Mouse (Mus musculus) midbrain, embryonic 12.5 days (tissue): ENCODE results near the gene Cyp2c50. TPM values are rescaled to one million over a fixed set of nuclear protein-coding genes. Genes with fewer than 3 reads are reported as not detected.
"Not testable (repeated sequence)": the region's sequence is repeated elsewhere in the genome, so short reads cannot be mapped to it uniquely, and the experiment has no call there.

Experiments
- ATAC-seq: fragments of 200-750 bp; cut with Nextera tagmentation; 2 replicates; pipeline ENCODE4 v1.8.0; 2017; ENCODE audit warnings: low read depth, moderate TSS enrichment, moderate library complexity; ENCODE audit not compliant: low FRiP score
- H3K27ac ChIP-seq: fragments of 300-500 bp; sonication (generic); replicated peaks from 2 replicates; pipeline ENCODE4 v1.5.1; 2016; ENCODE audit warnings: mild to moderate bottlenecking
- H3K27me3 ChIP-seq: fragments of 300-500 bp; sonication (generic); 2 replicates; pipeline ENCODE4 v1.6.1; 2016; ENCODE audit warnings: mild to moderate bottlenecking
- H3K36me3 ChIP-seq: fragments of 300-500 bp; sonication (generic); 2 replicates; pipeline ENCODE4 v1.6.1; 2016
- H3K4me1 ChIP-seq: fragments of 300-500 bp; sonication (generic); 2 replicates; pipeline ENCODE4 v1.6.1; 2016
- H3K4me2 ChIP-seq: fragments of 300-500 bp; sonication (generic); replicated peaks from 2 replicates; pipeline ENCODE4 v1.6.1; 2016; ENCODE audit warnings: mild to moderate bottlenecking, moderate library complexity
- H3K4me3 ChIP-seq: fragments of 300-500 bp; sonication (generic); 2 replicates; pipeline ENCODE4 v1.5.1; 2016; ENCODE audit warnings: mild to moderate bottlenecking
- H3K9ac ChIP-seq: fragments of 300-500 bp; sonication (generic); replicated peaks from 2 replicates; pipeline ENCODE4 v1.6.1; 2016; ENCODE audit warnings: mild to moderate bottlenecking, moderate library complexity
- H3K9me3 ChIP-seq: fragments of 300-500 bp; sonication (generic); 2 replicates; pipeline ENCODE4 v1.6.1; 2016; ENCODE audit warnings: mild to moderate bottlenecking
- WGBS: fragments of 180-500 bp; shearing (Covaris S2); methylation state at CpG from one replicate; pipeline ENCODE4 v1.1.7; 2016; 5-methylcytosine and 5-hydroxymethylcytosine counted together
- polyA plus RNA-seq: library from polyadenylated mRNA; unstranded; fragments of >200 nt; fragmentation: Nextera tagmentation; extraction: Ambion mirVana; gene quantifications from 2 replicates; pipeline ENCODE4 v1.2.1, GENCODE M21; 2016

The Cyp2c50 gene
- polyA plus RNA-seq = not detected in 2 replicates

DNA sequence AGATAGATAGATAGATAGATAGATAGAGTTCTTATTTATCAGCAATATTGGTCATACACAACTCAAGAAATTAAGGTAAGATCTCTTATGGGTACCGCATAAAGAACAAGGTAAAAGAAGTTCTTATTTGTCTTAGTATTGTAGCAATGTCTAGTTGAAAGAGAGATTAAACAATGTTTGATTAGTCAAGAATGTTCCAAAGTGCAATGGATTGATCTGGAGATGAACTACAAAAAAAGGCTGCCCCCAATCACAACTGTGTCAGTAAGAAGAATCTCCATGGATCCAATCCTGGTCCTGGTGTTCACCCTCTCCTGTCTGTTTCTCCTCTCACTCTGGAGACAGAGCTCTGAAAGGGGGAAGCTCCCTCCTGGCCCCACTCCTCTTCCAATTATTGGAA is at the start of gene Cyp2c50:
Gene Cyp2c50 (plus strand): TSS at position 268 of the 400 bp plus-strand sequence.
- H3K9me3 ChIP-seq, H3K27me3 ChIP-seq, ATAC-seq, H3K36me3 ChIP-seq, H3K4me1 ChIP-seq, H3K9ac ChIP-seq, H3K27ac ChIP-seq, H3K4me2 ChIP-seq, H3K4me3 ChIP-seq: not testable (repeated sequence)
- WGBS = 92% methylated on average over 1 of the region's 1 CpGs

DNA sequence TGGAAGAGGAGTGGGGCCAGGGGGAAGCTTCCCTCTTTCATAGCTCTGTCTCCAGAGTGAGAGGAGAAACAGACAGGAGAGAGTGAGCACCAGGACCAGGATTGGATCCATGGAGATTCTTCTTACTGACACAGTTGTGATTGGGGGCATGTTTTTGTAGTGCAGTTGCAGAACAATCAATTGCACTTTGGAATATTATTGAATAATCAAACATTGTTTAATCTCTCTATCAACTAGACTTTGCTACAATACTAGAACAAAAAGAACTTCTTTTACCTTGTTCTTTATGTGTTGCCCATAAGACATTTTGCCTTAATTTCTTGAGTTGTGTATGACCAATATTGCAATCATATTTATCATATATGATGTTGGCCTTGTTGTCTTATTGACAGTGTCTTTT is 15.8 kb upstream of the Cyp2c50 start, which contains the start of gene Cyp2c54:
Gene Cyp2c54 (minus strand): TSS at position 127 of the 400 bp plus-strand sequence.
- no peaks in the 10 kb centered on the region for H3K36me3 ChIP-seq
- H3K4me1 ChIP-seq = no peaks in the 10 kb centered on the region
- no peak for ATAC-seq
- no peak within 1 kb of the TSS for H3K4me3 ChIP-seq
- H3K4me2 ChIP-seq = no peak within 1 kb of the TSS
- no peak within 1 kb of the TSS for H3K27ac ChIP-seq
- H3K9ac ChIP-seq = no peak within 1 kb of the TSS
- no peaks in the 10 kb centered on the region for H3K27me3 ChIP-seq
- no peaks in the 10 kb centered on the region for H3K9me3 ChIP-seq

DNA sequence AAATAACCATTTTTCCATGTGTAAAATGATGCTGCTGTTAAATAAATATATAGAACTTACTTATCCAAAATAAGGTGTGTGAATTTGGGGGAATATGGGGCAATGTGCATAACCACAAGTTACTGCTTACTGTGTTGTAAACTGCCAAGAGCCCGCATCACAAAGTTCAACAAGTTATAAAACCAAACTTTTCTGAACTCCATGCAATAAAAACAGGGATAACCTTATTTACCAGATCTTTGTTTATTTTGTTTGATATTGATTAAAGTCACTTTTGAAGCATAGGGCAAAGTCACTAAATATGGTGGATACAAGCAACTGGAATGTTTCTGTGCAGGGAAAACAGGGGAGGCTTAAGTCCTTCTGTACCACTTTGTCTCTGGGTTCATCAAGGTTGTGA is 1.1 kb upstream of the Cyp2c50 start:
- no peaks in the 10 kb centered on the region for H3K4me1 ChIP-seq
- 91% methylated on average over 1 of the region's 1 CpGs for WGBS
- H3K9ac ChIP-seq = no peak overlapping the region
- no peak overlapping the region for H3K27ac ChIP-seq
- ATAC-seq = no peak
- no peak overlapping the region for H3K4me2 ChIP-seq
- H3K27me3 ChIP-seq = no peaks in the 10 kb centered on the region
- H3K36me3 ChIP-seq = no peaks in the 10 kb centered on the region
- H3K4me3 ChIP-seq = no peak overlapping the region
- H3K9me3 ChIP-seq = no peaks in the 10 kb centered on the region

DNA sequence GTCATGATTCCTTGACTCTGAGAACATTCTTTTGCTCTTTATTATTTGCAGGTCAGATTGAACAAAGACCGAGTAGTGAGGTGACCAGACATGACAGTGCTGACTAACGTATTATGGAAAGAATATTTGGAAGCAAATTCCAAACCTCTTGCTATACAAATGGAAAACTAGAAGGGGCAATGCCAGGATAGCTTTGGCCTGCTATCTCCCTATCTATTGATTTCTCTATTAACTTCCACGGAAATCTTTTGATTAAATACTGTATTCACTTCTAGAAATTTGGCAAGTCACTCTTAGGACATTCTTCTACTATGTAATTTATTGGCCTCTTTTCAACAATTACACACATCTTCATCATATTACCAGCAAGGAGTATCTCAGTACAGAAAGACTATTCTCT is 1.6 kb downstream of the Cyp2c50 start:
- H3K27ac ChIP-seq = no peak overlapping the region
- WGBS = 82% methylated on average over 3 of the region's 3 CpGs
- ATAC-seq = no peak
- H3K27me3 ChIP-seq = no peaks in the 10 kb centered on the region
- H3K36me3 ChIP-seq = no peaks in the 10 kb centered on the region
- H3K4me2 ChIP-seq = no peak overlapping the region
- no peaks in the 10 kb centered on the region for H3K9me3 ChIP-seq
- H3K9ac ChIP-seq = no peak overlapping the region
- no peak overlapping the region for H3K4me3 ChIP-seq
- no peaks in the 10 kb centered on the region for H3K4me1 ChIP-seq

DNA sequence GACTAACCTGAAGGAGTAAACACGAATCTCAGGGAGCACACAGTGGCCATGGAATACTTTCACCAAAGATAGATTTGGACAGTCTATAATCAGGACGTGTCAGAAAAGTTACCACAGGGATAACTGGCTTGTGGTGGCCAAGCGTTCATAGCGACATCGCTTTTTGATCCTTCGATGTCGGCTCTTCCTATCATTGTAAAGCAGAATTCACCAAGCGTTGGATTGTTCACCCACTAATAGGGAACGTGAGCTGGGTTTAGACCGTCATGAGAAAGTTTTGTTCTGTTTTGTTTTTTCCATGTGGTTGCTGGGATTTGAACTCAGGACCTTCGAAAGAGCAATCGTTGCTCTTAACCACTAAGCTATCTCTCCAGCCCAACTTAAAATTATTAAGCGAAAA is 30.1 kb downstream of the Cyp2c50 start:
- not testable (repeated sequence) for H3K4me1 ChIP-seq, H3K36me3 ChIP-seq, H3K9me3 ChIP-seq, ATAC-seq, H3K4me2 ChIP-seq, H3K4me3 ChIP-seq, H3K27me3 ChIP-seq, H3K9ac ChIP-seq, H3K27ac ChIP-seq
- 82% methylated on average over 13 of the region's 13 CpGs for WGBS

DNA sequence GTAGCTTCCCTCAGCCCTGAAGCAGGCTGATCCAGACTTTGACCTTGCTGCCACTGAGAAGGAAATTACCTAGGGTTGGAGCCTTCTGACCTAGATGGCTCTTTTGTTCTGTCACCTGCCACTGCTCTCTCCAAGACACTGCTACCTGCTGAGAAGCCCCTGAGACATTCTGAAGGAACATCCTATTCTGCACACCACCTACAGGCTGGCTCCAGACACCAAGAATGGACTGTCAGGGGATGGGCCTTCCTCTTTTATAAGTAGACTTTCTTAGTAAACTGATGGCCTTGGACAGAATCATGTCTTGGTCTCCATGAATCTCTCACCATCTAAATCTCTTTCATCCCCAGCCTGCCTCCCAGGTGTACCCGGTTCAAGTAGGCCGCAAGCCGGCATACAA is 35.7 kb downstream of the Cyp2c50 start:
- not testable (repeated sequence) for H3K36me3 ChIP-seq, H3K9ac ChIP-seq, ATAC-seq, H3K9me3 ChIP-seq, H3K4me1 ChIP-seq, H3K27ac ChIP-seq, H3K27me3 ChIP-seq, H3K4me3 ChIP-seq, H3K4me2 ChIP-seq
- WGBS = 87% methylated on average over 3 of the region's 3 CpGs

DNA sequence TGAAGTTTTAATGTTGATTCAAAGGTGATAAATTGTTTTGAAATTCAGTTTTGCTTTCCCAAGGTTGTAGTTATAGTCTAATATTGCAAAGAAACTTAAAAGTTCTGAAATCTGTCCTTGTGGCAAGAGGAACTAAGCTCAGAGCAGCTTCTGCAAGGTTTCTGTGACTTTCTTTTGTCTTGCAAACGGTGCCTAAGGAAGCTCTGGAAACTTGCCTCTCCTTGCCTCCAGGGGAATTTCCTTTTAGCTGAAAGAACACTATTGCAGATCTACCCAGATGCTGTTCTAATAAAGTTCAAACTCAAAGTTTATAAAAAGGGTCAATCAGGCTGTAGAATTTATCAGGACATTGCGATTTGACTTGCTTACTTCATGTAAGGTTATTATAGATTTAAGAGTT is 37.5 kb downstream of the Cyp2c50 start:
- not testable (repeated sequence) for H3K4me3 ChIP-seq, H3K4me2 ChIP-seq, H3K9ac ChIP-seq, H3K4me1 ChIP-seq, H3K36me3 ChIP-seq, ATAC-seq, H3K27ac ChIP-seq, H3K27me3 ChIP-seq, H3K9me3 ChIP-seq
- WGBS = 27% methylated on average over 2 of the region's 2 CpGs

Other genes with a start within 250 kb of the Cyp2c50 start
- not detected in 2 replicates for gene Cyp2c69, start 202.9 kb upstream of the Cyp2c50 start, polyA plus RNA-seq
- gene Cyp2c37, start 97.3 kb upstream of the Cyp2c50 start, polyA plus RNA-seq = not detected in 2 replicates
- gene Cyp2c54, start 15.9 kb upstream of the Cyp2c50 start, polyA plus RNA-seq = not detected in 2 replicates
- gene Cyp2c70, start 97.6 kb downstream of the Cyp2c50 start, polyA plus RNA-seq = not detected in 2 replicates
- gene Pdlim1, start 182.2 kb downstream of the Cyp2c50 start, polyA plus RNA-seq = 49.7 and 50.4 TPM in 2 replicates